Mouse (Mus musculus) intestine, postnatal 0 days (tissue): ENCODE results near the gene Dlg2. TPM values are rescaled to one million over a fixed set of nuclear protein-coding genes. Genes with fewer than 3 reads are reported as not detected.

ENCODE experiments used
- ATAC-seq: fragments of 200-750 bp; cut with Nextera tagmentation; 2 replicates; pipeline ENCODE4 v1.8.0; 2017; ENCODE audit warnings: mild to moderate bottlenecking, moderate TSS enrichment, moderate library complexity
- H3K27ac ChIP-seq: fragments of 300-500 bp; sonication (generic); 2 replicates; pipeline ENCODE4 v1.5.1; 2014; ENCODE audit warnings: mild to moderate bottlenecking, low read depth, low read length, moderate library complexity
- H3K27me3 ChIP-seq: fragments of 300-500 bp; sonication (generic); replicated peaks from 2 replicates; pipeline ENCODE4 v1.6.1; 2014; ENCODE audit warnings: low read length, mixed read lengths; ENCODE audit not compliant: control insufficient read depth, insufficient read depth
- H3K36me3 ChIP-seq: fragments of 300-500 bp; sonication (generic); 2 replicates; pipeline ENCODE4 v1.6.1; 2014; ENCODE audit warnings: mild to moderate bottlenecking, moderate library complexity; ENCODE audit not compliant: control insufficient read depth, insufficient read depth
- H3K4me1 ChIP-seq: fragments of 300-500 bp; sonication (generic); replicated peaks from 2 replicates; pipeline ENCODE4 v1.6.1; 2014; ENCODE audit warnings: antibody characterized with exemption, low read length, mixed read lengths; ENCODE audit not compliant: control insufficient read depth, insufficient read depth
- H3K4me2 ChIP-seq: fragments of 300-500 bp; sonication (generic); replicated peaks from 2 replicates; pipeline ENCODE4 v1.6.1; 2014; ENCODE audit warnings: low read depth, mild to moderate bottlenecking, moderate library complexity
- H3K4me3 ChIP-seq: fragments of 300-500 bp; sonication (generic); 2 replicates; pipeline ENCODE4 v1.5.1; 2014; ENCODE audit warnings: low read depth, low read length
- H3K9ac ChIP-seq: fragments of 300-500 bp; sonication (generic); 2 replicates; pipeline ENCODE4 v1.6.1; 2014; ENCODE audit warnings: mild to moderate bottlenecking, low read depth, low read length
- H3K9me3 ChIP-seq: fragments of 300-500 bp; sonication (generic); 2 replicates; pipeline ENCODE4 v1.6.1; 2016; ENCODE audit warnings: mixed run types; ENCODE audit not compliant: control insufficient read depth
- CTCF ChIP-seq: sonication (generic); IDR thresholded peaks from 2 replicates; pipeline ENCODE4 v1.5.1; 2016; ENCODE audit warnings: low read depth, mild to moderate bottlenecking, control low read depth, antibody characterized with exemption, moderate library complexity
- WGBS: fragments of 180-500 bp; shearing (Covaris S2); extraction: QIAGEN DNeasy Blood & Tissue Kit; methylation state at CpG from one replicate; pipeline ENCODE4 v1.1.7; 2014; 5-methylcytosine and 5-hydroxymethylcytosine counted together
- polyA plus RNA-seq: library from polyadenylated mRNA; unstranded; fragments of >200 nt; fragmentation: Nextera tagmentation; extraction: Ambion mirVana; gene quantifications from 2 replicates; pipeline ENCODE4 v1.2.1, GENCODE M21; 2015

Dlg2 gene
- polyA plus RNA-seq, 1 experiment from 2014 or later: 1.1 TPM

DNA sequence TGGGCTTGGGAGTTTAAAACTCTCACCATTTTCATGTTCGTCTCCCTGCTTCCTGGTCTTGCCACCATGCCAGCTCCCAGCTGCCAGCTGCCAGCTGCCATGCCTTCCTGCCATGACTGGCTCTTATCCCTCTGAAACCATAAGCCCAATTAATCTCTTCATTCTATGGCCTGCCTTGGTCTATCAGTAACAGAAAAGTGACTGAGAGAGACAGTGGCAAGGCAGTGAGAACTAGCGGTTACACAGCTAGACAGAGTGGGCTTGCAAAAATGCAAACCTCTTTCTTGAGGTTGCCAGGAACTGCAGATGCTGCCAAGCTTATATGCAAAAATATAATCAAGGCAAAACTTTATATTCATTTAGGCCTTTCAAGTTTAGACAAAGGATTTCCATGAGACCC lies 1183.0 kb downstream of the Dlg2 start:
- Histone ChIP-seq H3K9me3 (no peaks in the 10 kb centered on the region), H3K27ac (no peak overlapping the region), H3K4me2 (no peak overlapping the region), H3K9ac (no peak overlapping the region), H3K27me3 (no peaks in the 10 kb centered on the region), H3K4me1 (no peaks in the 10 kb centered on the region), H3K36me3 (no peaks in the 10 kb centered on the region), H3K4me3 (no peak overlapping the region)
- ATAC-seq: no peak
- no peak for TF ChIP-seq CTCF
- WGBS: 67% methylated on average over 2 of the region's 2 CpGs

DNA sequence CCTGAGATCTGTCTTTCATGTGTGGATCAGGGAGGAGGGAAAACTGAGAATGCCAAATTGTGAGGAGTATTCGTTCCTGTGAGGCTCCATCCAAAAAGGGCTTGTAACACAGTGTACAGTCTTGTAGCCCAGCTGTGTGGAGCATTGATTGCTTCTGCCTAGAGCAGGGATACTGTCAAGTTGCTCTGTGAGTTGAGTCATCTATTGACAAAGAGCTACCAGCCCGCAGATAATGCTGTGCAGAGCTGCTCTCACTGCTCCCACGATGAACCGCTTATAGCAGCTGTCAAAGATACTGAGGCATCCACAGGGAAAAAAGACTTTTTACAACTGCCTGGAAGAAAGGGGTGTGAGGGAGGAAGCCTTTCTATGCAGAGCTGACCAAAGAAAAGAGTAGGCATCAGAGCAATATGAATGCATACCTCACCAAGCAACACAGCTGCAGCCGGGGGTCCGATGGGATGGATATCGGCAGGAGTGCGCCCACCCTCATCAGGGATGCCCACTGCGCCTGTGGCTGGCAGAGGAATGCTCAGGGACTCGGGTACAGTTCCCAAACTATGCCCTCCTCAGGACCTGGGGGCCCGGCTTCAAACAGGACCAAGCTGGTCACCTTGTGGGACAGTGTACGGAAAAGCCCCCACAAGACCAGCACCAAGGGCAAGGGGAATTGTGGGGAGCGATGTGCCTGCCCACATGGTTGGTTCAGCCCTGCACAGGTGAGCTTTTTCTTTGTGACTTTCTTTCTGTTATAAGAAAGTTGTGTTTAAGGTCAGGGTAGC lies 1196.0 kb downstream of the Dlg2 start:
- TF ChIP-seq CTCF: no peak
- Histone ChIP-seq H3K27ac (no peak overlapping the region), H3K4me1 (no peaks in the 10 kb centered on the region), H3K9ac (no peak overlapping the region), H3K9me3 (no peaks in the 10 kb centered on the region), H3K36me3 (no peaks in the 10 kb centered on the region), H3K27me3 (no peaks in the 10 kb centered on the region), H3K4me2 (no peak overlapping the region), H3K4me3 (no peak overlapping the region)
- ATAC-seq: no peak
- WGBS: 68% methylated on average over 13 of the region's 13 CpGs

DNA sequence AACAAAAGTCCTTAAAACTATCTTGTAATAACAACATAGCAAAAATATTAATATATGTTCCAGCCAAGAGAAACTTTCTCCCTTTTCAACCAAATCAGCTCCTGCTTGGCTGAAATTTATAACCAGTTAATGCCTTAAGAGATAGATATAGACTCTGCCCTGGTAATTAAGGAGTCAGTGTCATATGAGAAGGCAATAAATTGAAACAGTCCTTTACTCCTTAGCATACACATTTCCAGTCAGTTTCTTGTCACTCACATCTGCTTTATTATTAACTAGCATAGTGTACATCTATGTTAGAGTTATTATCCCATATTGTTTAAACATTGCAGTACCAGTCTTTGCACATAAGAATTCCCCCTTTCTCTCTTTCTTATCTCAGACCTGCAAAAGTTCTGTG lies 1197.9 kb downstream of the Dlg2 start:
- Histone ChIP-seq H3K27me3 (no peaks in the 10 kb centered on the region), H3K9ac (no peak overlapping the region), H3K36me3 (no peaks in the 10 kb centered on the region), H3K27ac (no peak overlapping the region), H3K9me3 (no peaks in the 10 kb centered on the region), H3K4me1 (no peaks in the 10 kb centered on the region), H3K4me3 (no peak overlapping the region), H3K4me2 (no peak overlapping the region)
- no peak for ATAC-seq
- no peak for TF ChIP-seq CTCF

DNA sequence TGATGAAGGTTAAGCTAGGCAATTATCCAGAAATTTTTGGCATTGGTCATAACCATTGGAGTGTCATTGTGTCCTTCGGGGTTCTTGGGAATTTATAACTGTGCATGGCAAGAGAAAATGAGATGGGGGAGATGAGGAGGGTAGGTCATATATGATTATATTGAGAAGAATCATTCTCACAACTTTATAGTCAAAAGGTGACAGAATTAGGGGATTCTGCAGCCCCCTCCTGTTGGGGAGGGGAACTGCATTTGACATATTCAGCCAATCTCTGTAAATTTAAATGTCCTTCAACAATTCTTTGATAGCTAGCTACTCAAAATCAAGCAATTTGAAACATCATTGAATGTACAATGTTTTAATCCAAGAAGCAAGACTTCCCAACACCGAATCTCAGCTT lies 1201.5 kb downstream of the Dlg2 start:
- Histone ChIP-seq H3K4me3 (no peak overlapping the region), H3K4me1 (no peaks in the 10 kb centered on the region), H3K9me3 (no peaks in the 10 kb centered on the region), H3K27me3 (no peaks in the 10 kb centered on the region), H3K4me2 (no peak overlapping the region), H3K27ac (no peak overlapping the region), H3K9ac (no peak overlapping the region), H3K36me3 (no peaks in the 10 kb centered on the region)
- no peak for TF ChIP-seq CTCF
- WGBS: 64% methylated on average over 2 of the region's 2 CpGs
- ATAC-seq: no peak

DNA sequence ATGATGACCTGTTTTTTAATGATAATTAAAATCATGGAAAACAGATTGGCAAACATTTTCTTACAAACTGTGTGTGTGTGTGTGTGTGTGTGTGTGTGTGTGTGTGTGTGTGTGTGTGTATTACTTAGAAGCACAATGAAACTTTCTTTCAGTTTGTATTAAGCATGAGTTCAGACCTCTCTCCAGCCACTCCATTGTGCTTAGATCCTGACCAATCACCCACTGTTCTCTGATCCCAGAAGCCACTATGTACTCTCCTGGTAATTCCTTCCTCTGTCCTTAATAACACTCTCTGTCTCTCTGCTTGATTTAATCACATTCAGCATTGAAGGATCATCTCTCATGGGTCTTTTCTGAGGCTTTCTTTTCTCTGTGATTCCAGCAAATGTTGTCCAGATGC lies 1211.5 kb downstream of the Dlg2 start:
- H3K9ac ChIP-seq: no peak overlapping the region
- H3K36me3 ChIP-seq: no peaks in the 10 kb centered on the region
- no peaks in the 10 kb centered on the region for H3K9me3 ChIP-seq
- TF ChIP-seq CTCF: no peak
- no peak overlapping the region for H3K4me2 ChIP-seq
- ATAC-seq: no peak
- no peak overlapping the region for H3K4me3 ChIP-seq
- no peaks in the 10 kb centered on the region for H3K27me3 ChIP-seq
- H3K27ac ChIP-seq: no peak overlapping the region
- no peaks in the 10 kb centered on the region for H3K4me1 ChIP-seq

DNA sequence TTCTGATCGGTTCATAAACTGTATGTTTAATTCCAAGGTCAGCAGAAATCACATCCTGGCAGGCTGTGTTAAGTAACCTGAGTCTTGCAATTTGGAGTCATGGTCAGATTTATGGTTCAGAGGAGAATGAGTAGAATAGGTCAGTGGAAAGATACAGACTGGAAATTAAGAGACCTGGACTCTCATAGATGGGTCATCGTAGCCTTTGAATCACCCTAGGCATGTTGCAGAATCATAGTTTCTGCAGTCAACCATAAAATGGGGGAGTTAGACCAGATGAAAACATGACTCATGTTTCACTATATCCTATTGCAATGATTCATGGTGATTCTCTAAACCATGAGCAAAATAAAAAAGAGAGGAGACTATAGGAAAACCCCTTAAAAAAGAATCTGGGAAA lies 1213.4 kb downstream of the Dlg2 start:
- H3K4me3 ChIP-seq: no peak overlapping the region
- no peak for ATAC-seq
- WGBS: 70% methylated on average over 2 of the region's 2 CpGs
- no peaks in the 10 kb centered on the region for H3K4me1 ChIP-seq
- H3K27ac ChIP-seq: no peak overlapping the region
- no peak for TF ChIP-seq CTCF
- no peak overlapping the region for H3K4me2 ChIP-seq
- no peak overlapping the region for H3K9ac ChIP-seq
- no peaks in the 10 kb centered on the region for H3K27me3 ChIP-seq
- no peaks in the 10 kb centered on the region for H3K9me3 ChIP-seq
- no peaks in the 10 kb centered on the region for H3K36me3 ChIP-seq

DNA sequence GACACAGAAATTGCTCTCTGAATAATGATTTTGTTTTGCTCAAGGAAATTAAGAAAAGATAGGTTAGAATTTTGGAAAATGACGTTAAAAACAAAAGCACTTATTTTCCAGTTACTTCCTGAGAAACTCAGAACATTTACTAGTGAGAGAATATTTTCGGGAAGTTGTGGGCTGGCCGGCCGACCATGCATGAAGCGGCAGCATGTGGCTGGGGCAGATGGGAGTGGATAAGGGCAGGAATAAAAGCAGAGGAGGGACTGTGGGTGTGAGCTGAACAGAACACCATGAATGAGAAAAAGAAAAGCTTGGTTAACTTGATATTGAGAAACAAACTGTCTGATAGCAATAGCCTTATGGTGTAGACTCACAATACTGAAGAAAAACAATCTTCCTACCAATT lies 1233.4 kb downstream of the Dlg2 start:
- Histone ChIP-seq H3K9ac (no peak overlapping the region), H3K36me3 (no peaks in the 10 kb centered on the region), H3K27me3 (no peaks in the 10 kb centered on the region), H3K27ac (no peak overlapping the region), H3K4me2 (no peak overlapping the region), H3K9me3 (no peaks in the 10 kb centered on the region), H3K4me1 (no peaks in the 10 kb centered on the region), H3K4me3 (no peak overlapping the region)
- no peak for TF ChIP-seq CTCF
- 72% methylated on average over 5 of the region's 5 CpGs for WGBS
- no peak for ATAC-seq
